Mouse (Mus musculus) midbrain, embryonic 14.5 days (tissue): ENCODE results near the gene Iqcm. TPM values are rescaled to one million over a fixed set of nuclear protein-coding genes. Genes with fewer than 3 reads are reported as not detected.
A peak's percentile ranks its signal among the peaks of the same experiment; 100 is the strongest.

Experiments used
- ATAC-seq: fragments of 200-750 bp; cut with Nextera tagmentation; 2 replicates; pipeline ENCODE4 v1.8.0; 2017; ENCODE audit warnings: moderate number of reproducible peaks, moderate library complexity; ENCODE audit not compliant: low FRiP score, low TSS enrichment
- DNase-seq: peaks from one replicate; pipeline ENCODE4 v3.0.0-alpha.2; 2015
- H3K27ac ChIP-seq: fragments of 300-500 bp; sonication (generic); replicated peaks from 2 replicates; pipeline ENCODE4 v1.5.1; 2014; ENCODE audit warnings: mild to moderate bottlenecking, low read depth, low read length, moderate library complexity
- H3K27me3 ChIP-seq: fragments of 300-500 bp; sonication (generic); 2 replicates; pipeline ENCODE4 v1.6.1; 2014; ENCODE audit warnings: low read length, control low read depth, mixed read lengths; ENCODE audit not compliant: control insufficient read depth, insufficient read depth
- H3K36me3 ChIP-seq: fragments of 300-500 bp; sonication (generic); 2 replicates; pipeline ENCODE4 v1.6.1; 2014; ENCODE audit warnings: low read length, control low read depth; ENCODE audit not compliant: control insufficient read depth, insufficient read depth
- H3K4me1 ChIP-seq: fragments of 300-500 bp; sonication (generic); 2 replicates; pipeline ENCODE4 v1.6.1; 2014; ENCODE audit warnings: mild to moderate bottlenecking, antibody characterized with exemption, low read length, control low read depth; ENCODE audit not compliant: control insufficient read depth, insufficient read depth
- H3K4me2 ChIP-seq: fragments of 300-500 bp; sonication (generic); 2 replicates; pipeline ENCODE4 v1.6.1; 2014; ENCODE audit warnings: mild to moderate bottlenecking, low read length, moderate library complexity
- H3K4me3 ChIP-seq: fragments of 300-500 bp; sonication (generic); replicated peaks from 2 replicates; pipeline ENCODE4 v1.5.1; 2014; ENCODE audit warnings: low read depth, low read length
- H3K9ac ChIP-seq: fragments of 300-500 bp; sonication (generic); replicated peaks from 2 replicates; pipeline ENCODE4 v1.6.1; 2014; ENCODE audit warnings: mild to moderate bottlenecking, low read length, moderate library complexity
- H3K9me3 ChIP-seq: fragments of 300-500 bp; sonication (generic); 2 replicates; pipeline ENCODE4 v1.6.1; 2016; ENCODE audit warnings: low read length, control low read depth, mixed read lengths; ENCODE audit not compliant: control insufficient read depth
- WGBS: fragments of 180-500 bp; shearing (Covaris S2); extraction: QIAGEN DNeasy Blood & Tissue Kit; methylation state at CpG from one replicate; pipeline ENCODE4 v1.1.7; 2014; 5-methylcytosine and 5-hydroxymethylcytosine counted together
- polyA plus RNA-seq: library from polyadenylated mRNA; unstranded; fragments of >200 nt; fragmentation: Nextera tagmentation; extraction: Ambion mirVana; gene quantifications from 2 replicates; pipeline ENCODE4 v1.2.1, GENCODE M21; 2014

The Iqcm gene
- polyA plus RNA-seq, 1 experiment from 2014 or later, result not detected

DNA sequence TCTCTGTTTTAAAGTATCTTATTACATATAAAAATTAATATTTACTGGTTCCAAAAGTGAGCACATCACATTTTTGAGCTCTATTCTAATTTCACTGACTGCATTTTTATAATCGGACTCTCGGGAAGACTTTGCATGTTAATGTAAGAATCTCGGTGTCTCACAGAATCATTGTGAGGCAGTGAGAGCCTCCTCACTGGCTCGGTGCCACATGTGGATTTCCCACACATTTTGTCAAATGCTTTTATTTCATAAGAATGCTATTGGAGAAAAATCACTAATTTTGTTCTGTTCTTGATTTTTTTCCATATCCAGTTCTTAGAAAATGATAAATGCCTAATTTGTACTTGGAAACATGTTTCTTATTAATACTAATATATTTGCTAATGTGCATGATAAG, 570.0 kb downstream of the Iqcm start:
- 63% methylated on average over 4 of the region's 4 CpGs for WGBS
- Histone ChIP-seq H3K4me3 (no peak overlapping the region), H3K4me1 (no peaks in the 10 kb centered on the region), H3K9me3 (0 out of 2 replicates have a peak, but pooled peaks cover 2% of the 10 kb centered on the region), H3K27me3 (no peaks in the 10 kb centered on the region), H3K27ac (no peak overlapping the region), H3K9ac (no peak overlapping the region), H3K4me2 (no peak overlapping the region), H3K36me3 (no peaks in the 10 kb centered on the region)
- DNase-seq (peak; percentile 34), ATAC-seq (no peak)

Other genes starting within 250 kb of the Iqcm start
- gene Rasd2, start 234.8 kb upstream of the Iqcm start, polyA plus RNA-seq, result 1.9 and 2.4 TPM in 2 replicates
- gene Gm10358, start 42.1 kb upstream of the Iqcm start, polyA plus RNA-seq, result not detected in 2 replicates